Mouse (Mus musculus) erythroblast, embryonic 14.5 days (primary cell): Measurements from ENCODE around the gene Srrm1. TPM values are rescaled to one million over a fixed set of nuclear protein-coding genes. Genes with fewer than 3 reads are reported as not detected.
"Not testable (repeated sequence)": the region's sequence is repeated elsewhere in the genome, so short reads cannot be mapped to it uniquely, and the experiment has no call there.

ENCODE experiments used
- H3K27me3 ChIP-seq: 2 replicates; pipeline ENCODE4 v1.6.1; 2012; ENCODE audit warnings: inconsistent platforms; ENCODE audit not compliant: control insufficient read depth
- H3K36me3 ChIP-seq: 2 replicates; pipeline ENCODE4 v1.6.1; 2012; ENCODE audit warnings: mild to moderate bottlenecking, inconsistent platforms; ENCODE audit not compliant: control insufficient read depth
- H3K4me1 ChIP-seq: 2 replicates; pipeline ENCODE4 v1.6.1; 2012; ENCODE audit warnings: inconsistent platforms; ENCODE audit not compliant: control insufficient read depth
- H3K4me3 ChIP-seq: replicated peaks from 2 replicates; pipeline ENCODE3; 2012; ENCODE audit warnings: moderate library complexity, mild to moderate bottlenecking, inconsistent platforms
- H3K9me3 ChIP-seq: 2 replicates; pipeline ENCODE4 v1.6.1; 2012; ENCODE audit warnings: low read length, inconsistent platforms, mixed read lengths; ENCODE audit not compliant: control insufficient read depth
- GATA1 ChIP-seq: IDR thresholded peaks from 2 replicates; pipeline ENCODE4 v1.6.1; 2012; ENCODE audit warnings: low read length, inconsistent platforms, mixed read lengths
- TAL1 ChIP-seq: IDR thresholded peaks from 3 replicates; pipeline ENCODE4 v1.6.1; 2012; ENCODE audit warnings: low read length, inconsistent platforms, mixed read lengths
- polyA plus RNA-seq: library from polyadenylated mRNA; stranded (reverse); fragments of >175 nt; gene quantifications from 2 replicates; pipeline ENCODE4 v1.2.3, GENCODE M21; 2012

Gene Srrm1
- polyA plus RNA-seq, 1 experiment = 52.9 TPM

DNA sequence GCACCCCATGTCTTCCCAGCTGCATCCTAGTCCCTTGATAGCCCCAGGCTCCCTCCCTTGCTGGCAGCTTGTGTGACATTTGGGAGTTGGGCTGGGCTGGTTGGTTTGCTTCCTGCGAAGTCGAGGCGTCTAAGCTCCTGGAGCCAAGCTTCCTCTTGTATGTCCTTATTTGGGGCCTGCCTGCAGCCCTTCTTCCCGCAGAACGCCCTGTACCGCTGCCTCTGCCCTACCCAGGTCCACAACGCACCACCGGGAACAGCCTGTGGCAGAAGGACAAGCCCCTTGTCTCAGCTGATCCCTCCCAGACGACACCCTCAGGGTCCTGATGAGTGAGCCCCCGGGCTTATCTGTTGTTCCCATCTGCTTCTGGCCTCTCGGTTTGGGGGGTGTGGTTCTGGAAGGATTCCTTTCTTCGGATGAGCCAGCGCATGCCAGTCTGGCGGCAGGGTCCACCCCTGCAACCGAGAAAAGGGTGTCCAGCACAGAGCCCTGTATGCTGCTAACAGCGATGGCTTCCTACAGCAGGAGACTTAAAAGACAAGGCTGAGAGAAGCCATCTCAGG lies 66.2 kb downstream of the Srrm1 start:
- TF ChIP-seq TAL1 (peak; percentile 61), GATA1 (peak; percentile 72)
- Histone ChIP-seq H3K27me3 (no peaks in the 10 kb centered on the region), H3K4me1 (peaks cover 78% of the 10 kb centered on the region), H3K4me3 (peak overlapping the region; percentile 56), H3K36me3 (peaks cover 8% of the 10 kb centered on the region; the same call in 1 of the 2 replicates), H3K9me3 (peaks cover 3% of the 10 kb centered on the region)

DNA sequence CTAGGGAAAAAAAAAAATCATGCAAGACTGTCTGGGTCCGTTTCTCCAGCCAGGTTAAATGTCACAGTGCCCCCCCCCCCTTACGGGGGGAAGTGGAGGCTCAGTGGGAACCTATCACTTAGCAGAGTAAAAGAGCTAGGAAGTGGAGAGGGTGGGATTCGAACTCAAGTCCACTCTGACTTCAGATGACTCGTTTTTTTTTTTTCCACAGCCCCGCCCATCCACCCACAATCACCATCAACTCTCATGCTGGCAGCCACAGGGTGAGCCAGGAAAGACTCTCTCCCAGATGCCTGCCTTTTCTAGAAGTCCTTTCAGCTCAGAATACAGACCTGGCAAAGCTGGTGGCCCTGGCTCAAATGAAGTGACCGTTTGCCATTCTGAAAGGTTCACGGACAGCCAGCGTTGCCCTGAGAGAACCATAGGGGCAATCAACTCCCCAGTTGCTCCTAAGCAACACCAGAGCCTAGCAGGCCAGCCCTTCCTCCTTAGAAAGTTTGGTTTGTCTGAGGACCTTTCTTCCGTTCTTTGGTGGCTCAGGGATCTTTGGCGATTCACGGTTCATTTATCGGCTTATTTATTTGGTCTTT lies 67.0 kb downstream of the Srrm1 start:
- Histone ChIP-seq H3K4me1 (peaks cover 70% of the 10 kb centered on the region), H3K4me3 (peak overlapping the region; percentile 56), H3K9me3 (peaks cover 3% of the 10 kb centered on the region), H3K27me3 (no peaks in the 10 kb centered on the region), H3K36me3 (peaks cover 8% of the 10 kb centered on the region; the same call in 1 of the 2 replicates)
- TF ChIP-seq TAL1 = no peak
- TF ChIP-seq GATA1 = no peak

DNA sequence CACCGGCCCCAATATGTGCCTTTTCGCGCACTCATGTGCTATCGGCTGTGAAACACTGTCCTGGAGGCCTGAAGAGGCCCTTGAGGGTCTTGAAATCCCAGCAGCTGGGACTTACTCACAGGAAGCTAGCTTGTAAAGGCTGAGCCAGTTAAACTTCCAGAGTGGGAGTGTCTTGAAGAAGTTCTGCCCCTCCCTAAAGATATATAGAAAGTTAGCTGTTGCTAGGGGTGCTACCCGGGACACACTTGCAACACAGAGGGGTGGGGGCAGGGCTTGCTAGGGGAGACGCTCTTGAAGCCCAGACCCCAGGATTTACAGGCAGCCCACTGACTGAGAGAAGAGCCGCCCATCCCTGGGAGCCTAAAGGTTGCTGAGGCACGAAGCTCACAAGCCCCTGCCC lies 67.7 kb downstream of the Srrm1 start:
- Histone ChIP-seq H3K4me1 (peaks cover 63% of the 10 kb centered on the region), H3K4me3 (peak overlapping the region; percentile 22)

DNA sequence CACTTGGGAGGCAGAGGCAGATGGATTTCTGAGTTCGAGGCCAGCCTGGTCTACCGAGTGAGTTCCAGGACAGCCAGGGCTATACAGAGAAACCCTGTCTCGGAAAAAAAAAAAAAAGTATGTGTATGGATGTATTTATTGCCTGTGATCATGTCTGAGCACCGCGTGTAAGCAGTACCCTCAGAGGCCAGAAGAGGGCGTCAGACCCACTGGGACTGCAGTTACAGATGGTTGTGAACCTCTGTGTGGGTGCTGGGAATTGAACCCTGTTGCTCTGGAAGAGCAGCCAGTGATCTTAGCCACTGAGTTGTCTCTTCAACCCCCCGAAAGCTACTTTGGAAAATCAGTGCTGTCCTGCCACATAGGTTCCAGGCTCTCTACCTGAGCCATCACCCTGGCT lies 69.2 kb downstream of the Srrm1 start:
- peaks cover 55% of the 10 kb centered on the region for H3K4me1 ChIP-seq
- TF ChIP-seq TAL1 (no peak), GATA1 (no peak)

More for the DNA sequence above, 67.7 kb downstream of the Srrm1 start:
- H3K36me3 ChIP-seq = peaks cover 6% of the 10 kb centered on the region; the same call in 1 of the 2 replicates
- TF ChIP-seq GATA1 (no peak), TAL1 (no peak)
- H3K9me3 ChIP-seq = peaks cover 3% of the 10 kb centered on the region
- H3K27me3 ChIP-seq = no peaks in the 10 kb centered on the region

DNA sequence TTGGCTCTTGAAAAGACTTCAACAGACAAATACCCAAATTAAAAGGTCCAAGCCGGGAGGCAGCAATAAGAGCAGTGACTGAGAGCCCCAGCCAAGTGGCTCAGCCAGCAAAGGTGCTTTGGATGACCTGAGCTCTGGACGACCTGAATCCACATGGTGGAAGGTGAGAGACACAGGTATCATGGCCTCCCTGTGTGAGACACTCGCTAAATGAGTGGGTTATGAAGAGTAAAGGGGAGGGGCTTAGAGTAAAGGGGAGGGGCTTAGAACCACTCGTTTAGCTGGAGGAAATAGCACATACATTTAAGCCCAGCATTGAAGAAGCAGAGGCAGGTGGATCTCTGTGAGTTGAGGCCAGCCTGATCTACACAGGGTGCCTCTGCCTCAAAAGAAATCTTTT lies 69.7 kb downstream of the Srrm1 start:
- peaks cover 51% of the 10 kb centered on the region for H3K4me1 ChIP-seq
- peaks cover under 1% of the 10 kb centered on the region; the same call in 1 of the 2 replicates for H3K36me3 ChIP-seq
- no peak for TF ChIP-seq TAL1
- no peaks in the 10 kb centered on the region for H3K27me3 ChIP-seq
- no peak overlapping the region for H3K4me3 ChIP-seq
- peaks cover 3% of the 10 kb centered on the region for H3K9me3 ChIP-seq

More for the DNA sequence above, 69.2 kb downstream of the Srrm1 start:
- Histone ChIP-seq H3K27me3 (no peaks in the 10 kb centered on the region), H3K4me3 (no peak overlapping the region), H3K9me3 (peaks cover 3% of the 10 kb centered on the region), H3K36me3 (peaks cover 5% of the 10 kb centered on the region; the same call in 1 of the 2 replicates)

DNA sequence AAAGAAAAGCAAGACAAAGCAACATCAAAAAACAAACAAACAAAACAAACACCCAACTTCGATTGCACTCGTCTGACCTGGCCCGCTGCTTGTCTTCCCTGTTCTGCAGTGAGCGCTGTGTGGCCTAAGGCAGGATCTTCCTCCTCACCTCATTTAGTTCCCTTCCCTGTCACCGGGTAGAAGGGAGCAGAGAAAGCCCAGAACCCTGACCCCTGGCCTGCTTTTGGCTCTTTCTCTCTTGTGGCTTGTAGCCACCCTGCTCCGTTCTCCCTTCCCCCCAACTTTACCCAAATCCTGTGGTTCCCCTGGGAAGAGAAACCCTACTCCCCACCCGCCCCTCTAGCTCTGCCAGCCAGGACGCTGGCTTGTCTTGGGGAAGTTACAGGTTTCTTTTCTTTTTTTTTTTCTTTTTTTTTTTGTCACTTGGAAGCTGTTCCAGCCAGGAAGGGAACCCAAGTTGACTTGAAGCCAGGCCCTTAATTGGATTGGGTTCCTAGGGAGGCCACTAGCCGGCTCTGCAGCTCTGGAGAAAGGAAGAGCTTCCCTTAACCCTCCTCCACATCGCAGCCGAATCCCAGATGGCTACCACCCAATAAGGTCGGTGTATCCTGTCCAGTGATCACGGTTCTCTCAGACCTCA lies 70.3 kb downstream of the Srrm1 start:
- Histone ChIP-seq H3K9me3 (peaks cover 3% of the 10 kb centered on the region), H3K4me3 (no peak overlapping the region), H3K27me3 (peaks cover under 1% of the 10 kb centered on the region; the same call in 1 of the 2 replicates), H3K36me3 (no peaks in the 10 kb centered on the region; the same call in 1 of the 2 replicates), H3K4me1 (peaks cover 47% of the 10 kb centered on the region)
- TF ChIP-seq TAL1 (no peak), GATA1 (no peak)

DNA sequence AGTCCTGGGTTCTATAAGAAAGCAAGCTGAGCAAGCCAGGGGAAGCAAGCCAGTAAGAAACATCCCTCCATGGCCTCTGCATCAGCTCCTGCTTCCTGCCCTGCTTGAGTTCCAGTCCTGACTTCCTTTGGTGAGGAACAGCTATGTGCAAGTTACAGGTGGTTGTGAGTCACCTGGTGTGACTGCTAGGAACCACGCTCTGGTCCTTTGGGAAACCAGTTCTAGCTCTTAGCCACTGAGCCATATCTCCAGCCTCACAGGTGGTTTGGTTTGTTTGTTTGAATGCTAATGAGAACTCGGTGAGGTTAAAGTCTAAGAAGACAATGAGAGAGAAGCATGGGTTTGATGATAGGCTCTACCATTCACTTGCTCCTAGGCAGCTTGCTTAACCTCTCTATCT lies 73.1 kb downstream of the Srrm1 start:
- peaks cover 38% of the 10 kb centered on the region for H3K4me1 ChIP-seq
- H3K4me3 ChIP-seq, H3K36me3 ChIP-seq, H3K9me3 ChIP-seq, H3K27me3 ChIP-seq: not testable (repeated sequence)

DNA sequence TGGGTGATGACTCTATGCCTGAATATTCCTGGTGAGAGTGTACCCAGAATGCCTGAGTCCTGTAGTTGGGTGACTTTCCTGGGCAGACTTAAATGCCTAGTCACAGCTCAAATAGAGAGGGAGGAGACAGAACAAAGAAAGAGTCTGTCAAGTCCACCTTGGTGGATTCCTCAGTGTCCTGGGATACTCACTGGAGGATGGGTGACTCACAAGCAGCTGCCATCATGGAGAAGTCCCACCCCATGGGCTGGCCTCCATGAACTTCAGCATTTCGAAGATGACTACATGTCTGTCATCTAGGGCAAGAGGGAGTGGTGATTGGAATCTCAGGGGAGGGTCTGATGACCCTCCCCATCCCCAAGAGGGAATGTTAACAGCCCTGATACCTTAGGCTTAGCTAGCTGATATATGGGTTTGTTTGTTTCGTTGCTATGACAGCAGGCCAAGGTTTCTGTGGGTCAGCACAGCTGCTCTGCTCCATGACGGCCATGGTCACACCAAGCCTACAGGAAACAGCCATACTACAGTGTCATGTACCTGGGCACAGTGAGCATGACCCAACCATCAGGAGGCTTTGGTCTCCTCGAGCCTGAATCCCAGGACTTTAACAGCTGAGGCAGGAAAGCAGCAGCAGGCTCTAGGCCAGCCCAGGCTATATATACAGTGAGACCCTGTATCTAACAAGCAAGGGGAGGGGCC lies 76.3 kb downstream of the Srrm1 start:
- Histone ChIP-seq H3K4me3 (no peak overlapping the region), H3K9me3 (no peaks in the 10 kb centered on the region), H3K4me1 (peaks cover 43% of the 10 kb centered on the region), H3K36me3 (no peaks in the 10 kb centered on the region), H3K27me3 (peaks cover 4% of the 10 kb centered on the region; the same call in 1 of the 2 replicates)
- TF ChIP-seq GATA1 (no peak), TAL1 (no peak)

DNA sequence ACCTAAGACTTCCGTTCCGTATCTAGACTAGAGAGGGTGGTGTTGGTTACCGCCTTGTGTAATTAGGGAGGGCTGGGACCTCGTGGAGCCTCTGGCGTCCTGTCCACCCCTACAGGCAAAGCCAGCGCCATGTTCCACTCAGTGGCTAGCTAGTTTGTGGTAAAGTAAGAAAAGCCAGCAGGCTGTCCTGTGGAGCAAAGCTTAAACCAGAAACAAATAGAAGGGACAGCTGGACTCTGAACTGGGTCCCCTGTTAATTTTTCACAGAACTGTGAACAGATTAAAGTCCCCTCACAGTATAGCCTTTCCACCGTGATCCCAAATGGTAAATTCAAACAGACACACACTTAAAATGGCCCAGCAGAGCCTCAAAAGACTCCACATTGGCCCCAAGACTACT lies 78.4 kb downstream of the Srrm1 start:
- Histone ChIP-seq H3K36me3 (peaks cover 16% of the 10 kb centered on the region), H3K4me1 (peaks cover 58% of the 10 kb centered on the region), H3K4me3 (no peak overlapping the region), H3K9me3 (no peaks in the 10 kb centered on the region), H3K27me3 (peaks cover 4% of the 10 kb centered on the region; the same call in 1 of the 2 replicates)
- TF ChIP-seq TAL1 = no peak
- no peak for TF ChIP-seq GATA1
